Mouse (Mus musculus) CH12F3 (cell line): ENCODE results near the gene Phf1.

Experiments used
- in situ Hi-C: fragments of 300-500 bp; cut with MboI; formaldehyde crosslinking; loops from 2 replicates; pipeline ENCODE4 v1.14.3; 2020; ENCODE audit warnings: low sequenced_read_pairs

Phf1 gene

GRCm38 (mm10) chr17:26933419-26933818 is 567 bp downstream of the Phf1 start:
- in situ Hi-C loops = no loop called here

- in situ Hi-C loops = no loop called here
These were observed 1.3 kb downstream of the Phf1 start for GRCm38 (mm10) chr17:26933885-26934827.

- in situ Hi-C loops = no loop called here
These were observed 2.2 kb downstream of the Phf1 start for GRCm38 (mm10) chr17:26935027-26935426.

- in situ Hi-C loops = no loop called here
These were observed 3.6 kb downstream of the Phf1 start for GRCm38 (mm10) chr17:26936453-26936852.

GRCm38 (mm10) chr17:26936921-26937695 is 4.3 kb downstream of the Phf1 start:
- in situ Hi-C loops = no loop called here

- in situ Hi-C loops = no loop called here
These were observed 5.2 kb downstream of the Phf1 start for GRCm38 (mm10) chr17:26937883-26938695.

GRCm38 (mm10) chr17:26938731-26939130 is 5.9 kb downstream of the Phf1 start:
- in situ Hi-C loops = no loop called here

GRCm38 (mm10) chr17:26939178-26939972 is 6.5 kb downstream of the Phf1 start, which contains the start of gene Cuta:
Cuta (minus strand) TSS chr17:26939569.
- in situ Hi-C loops = no loop called here

- in situ Hi-C loops = no loop called here
These were observed 7.1 kb downstream of the Phf1 start for GRCm38 (mm10) chr17:26939973-26940300.

- in situ Hi-C loops = no loop called here
These were observed 8.4 kb downstream of the Phf1 start, which contains the start of gene Syngap1 for GRCm38 (mm10) chr17:26941031-26941789. Syngap1 (plus strand) TSS chr17:26941253.

GRCm38 (mm10) chr17:26941841-26942570 is 9.2 kb downstream of the Phf1 start:
- in situ Hi-C loops = no loop called here

- in situ Hi-C loops = no loop called here
These were observed 13.1 kb downstream of the Phf1 start for GRCm38 (mm10) chr17:26945824-26946495.

- in situ Hi-C loops = no loop called here
These were observed 13.7 kb downstream of the Phf1 start for GRCm38 (mm10) chr17:26946567-26946966.

GRCm38 (mm10) chr17:26947231-26948100 is 14.6 kb downstream of the Phf1 start:
- in situ Hi-C loops = no loop called here

GRCm38 (mm10) chr17:26948316-26949050 is 15.6 kb downstream of the Phf1 start:
- in situ Hi-C loops = no loop called here

- in situ Hi-C loops = no loop called here
These were observed 16.3 kb downstream of the Phf1 start for GRCm38 (mm10) chr17:26949051-26949577.
